Mouse (Mus musculus) embryonic facial prominence, embryonic 14.5 days (tissue): ENCODE measurements at regions not wholly inside any gene's neighbourhood (a gene's known extent, or its start where the extent isn't known, plus 50 kb on each side); places are given as distances from the start of the nearest gene placed in this dataset.

Experiments
- ATAC-seq: fragments of 200-750 bp; cut with Nextera tagmentation; 2 replicates; pipeline ENCODE4 v1.8.0; 2017; ENCODE audit warnings: low read depth, moderate number of reproducible peaks, moderate TSS enrichment
- DNase-seq: peaks from one replicate; pipeline ENCODE4 v3.0.0-alpha.2; 2015; ENCODE audit warnings: low spot score
- H3K27ac ChIP-seq: fragments of 300-500 bp; sonication (generic); replicated peaks from 2 replicates; pipeline ENCODE4 v1.5.1; 2014; ENCODE audit warnings: low read depth, mild to moderate bottlenecking, low read length, moderate library complexity
- H3K27me3 ChIP-seq: fragments of 300-500 bp; sonication (generic); replicated peaks from 2 replicates; pipeline ENCODE4 v1.6.1; 2014; ENCODE audit warnings: low read length; ENCODE audit not compliant: control insufficient read depth, insufficient read depth
- H3K36me3 ChIP-seq: fragments of 300-500 bp; sonication (generic); 2 replicates; pipeline ENCODE4 v1.6.1; 2014; ENCODE audit warnings: low read length, mixed read lengths; ENCODE audit not compliant: control insufficient read depth, insufficient read depth
- H3K4me1 ChIP-seq: fragments of 300-500 bp; sonication (generic); 2 replicates; pipeline ENCODE4 v1.6.1; 2014; ENCODE audit warnings: antibody characterized with exemption, low read length; ENCODE audit not compliant: control insufficient read depth, insufficient read depth
- H3K4me2 ChIP-seq: fragments of 300-500 bp; sonication (generic); 2 replicates; pipeline ENCODE4 v1.6.1; 2014; ENCODE audit warnings: low read depth, mild to moderate bottlenecking, low read length, moderate library complexity, mixed read lengths
- H3K4me3 ChIP-seq: fragments of 300-500 bp; sonication (generic); 2 replicates; pipeline ENCODE4 v1.5.1; 2014; ENCODE audit warnings: low read depth, mild to moderate bottlenecking, low read length
- H3K9ac ChIP-seq: fragments of 300-500 bp; sonication (generic); 2 replicates; pipeline ENCODE4 v1.6.1; 2014; ENCODE audit warnings: low read depth, mild to moderate bottlenecking, low read length, moderate library complexity, mixed read lengths
- H3K9me3 ChIP-seq: fragments of 300-500 bp; sonication (generic); 2 replicates; pipeline ENCODE4 v1.6.1; 2016; ENCODE audit warnings: low read length; ENCODE audit not compliant: control insufficient read depth
- WGBS: fragments of 180-500 bp; shearing (Covaris S2); extraction: QIAGEN DNeasy Blood & Tissue Kit; methylation state at CpG from one replicate; pipeline ENCODE4 v1.1.7; 2014; 5-methylcytosine and 5-hydroxymethylcytosine counted together

GRCm38 (mm10) chr16:24076799-24077136 is 88.1 kb upstream of the Bcl6 start:
- no peaks in the 10 kb centered on the region; the same call in 1 of the 2 replicates for H3K4me1 ChIP-seq
- no peak overlapping the region for H3K9ac ChIP-seq
- H3K36me3 ChIP-seq, result no peaks in the 10 kb centered on the region
- H3K4me2 ChIP-seq, result no peak overlapping the region
- WGBS, result 80% methylated on average over 4 of the region's 4 CpGs
- no peak overlapping the region for H3K4me3 ChIP-seq
- H3K27me3 ChIP-seq, result no peaks in the 10 kb centered on the region
- DNase-seq (no peak), ATAC-seq (no peak)
- no peak overlapping the region for H3K27ac ChIP-seq
- no peaks in the 10 kb centered on the region for H3K9me3 ChIP-seq

- no peak for DNase-seq
- H3K4me1 ChIP-seq, result no peaks in the 10 kb centered on the region; the same call in 1 of the 2 replicates
- WGBS, result 82% methylated on average over 4 of the region's 4 CpGs
- no peaks in the 10 kb centered on the region for H3K36me3 ChIP-seq
- H3K27ac ChIP-seq, result no peak overlapping the region
- H3K4me2 ChIP-seq, result no peak overlapping the region
- no peak for ATAC-seq
- H3K9me3 ChIP-seq, result no peaks in the 10 kb centered on the region
- H3K4me3 ChIP-seq, result no peak overlapping the region
- H3K9ac ChIP-seq, result no peak overlapping the region
- no peaks in the 10 kb centered on the region for H3K27me3 ChIP-seq
Measured at GRCm38 (mm10) chr16:24076109-24076798, 87.6 kb upstream of the Bcl6 start.

GRCm38 (mm10) chr16:24073613-24074244 is 85.1 kb upstream of the Bcl6 start:
- WGBS, result 80% methylated on average over 8 of the region's 8 CpGs

GRCm38 (mm10) chr16:24073065-24073464 is 84.4 kb upstream of the Bcl6 start:
- Histone ChIP-seq H3K4me1 (no peaks in the 10 kb centered on the region; the same call in 1 of the 2 replicates), H3K27me3 (no peaks in the 10 kb centered on the region), H3K9me3 (no peaks in the 10 kb centered on the region), H3K36me3 (no peaks in the 10 kb centered on the region), H3K4me3 (no peak overlapping the region), H3K4me2 (no peak overlapping the region), H3K9ac (no peak overlapping the region), H3K27ac (no peak overlapping the region)
- ATAC-seq (0 out of 2 replicates have a peak, but pooled peaks have one; percentile 37), DNase-seq (peak; percentile 10)
- 67% methylated on average over 6 of the region's 6 CpGs for WGBS

More at GRCm38 (mm10) chr16:24073613-24074244, 85.1 kb upstream of the Bcl6 start:
- no peak overlapping the region for H3K27ac ChIP-seq
- no peak overlapping the region for H3K4me3 ChIP-seq
- no peaks in the 10 kb centered on the region for H3K27me3 ChIP-seq
- H3K36me3 ChIP-seq, result no peaks in the 10 kb centered on the region
- H3K9me3 ChIP-seq, result no peaks in the 10 kb centered on the region
- ATAC-seq (0 out of 2 replicates have a peak, but pooled peaks have one; percentile 22), DNase-seq (no peak)
- H3K9ac ChIP-seq, result no peak overlapping the region
- H3K4me1 ChIP-seq, result no peaks in the 10 kb centered on the region; the same call in 1 of the 2 replicates
- no peak overlapping the region for H3K4me2 ChIP-seq

- H3K27ac ChIP-seq, result no peak overlapping the region
- H3K4me3 ChIP-seq, result no peak overlapping the region
- no peaks in the 10 kb centered on the region for H3K27me3 ChIP-seq
- H3K4me1 ChIP-seq, result no peaks in the 10 kb centered on the region
- ATAC-seq (no peak), DNase-seq (no peak)
- no peaks in the 10 kb centered on the region for H3K36me3 ChIP-seq
- no peak overlapping the region for H3K9ac ChIP-seq
- H3K9me3 ChIP-seq, result no peaks in the 10 kb centered on the region
- WGBS, result 88% methylated on average over 5 of the region's 5 CpGs
- H3K4me2 ChIP-seq, result no peak overlapping the region
Measured at GRCm38 (mm10) chr16:24069411-24069810, 80.8 kb upstream of the Bcl6 start.

- no peak overlapping the region for H3K4me2 ChIP-seq
- H3K27ac ChIP-seq, result no peak overlapping the region
- no peak overlapping the region for H3K4me3 ChIP-seq
- no peaks in the 10 kb centered on the region for H3K27me3 ChIP-seq
- WGBS, result 57% methylated on average over 4 of the region's 4 CpGs
- DNase-seq, result no peak
- no peaks in the 10 kb centered on the region for H3K36me3 ChIP-seq
- no peaks in the 10 kb centered on the region for H3K9me3 ChIP-seq
- H3K4me1 ChIP-seq, result no peaks in the 10 kb centered on the region
- ATAC-seq, result no peak
- no peak overlapping the region for H3K9ac ChIP-seq
Measured at GRCm38 (mm10) chr16:24068250-24068813, 79.7 kb upstream of the Bcl6 start.

GRCm38 (mm10) chr16:24062314-24062713 is 73.7 kb upstream of the Bcl6 start:
- Histone ChIP-seq H3K4me2 (no peak overlapping the region), H3K9ac (no peak overlapping the region), H3K4me3 (no peak overlapping the region), H3K27ac (no peak overlapping the region), H3K9me3 (no peaks in the 10 kb centered on the region), H3K36me3 (no peaks in the 10 kb centered on the region), H3K4me1 (no peaks in the 10 kb centered on the region), H3K27me3 (no peaks in the 10 kb centered on the region)
- ATAC-seq (no peak), DNase-seq (no peak)
- WGBS, result 77% methylated on average over 5 of the region's 5 CpGs

- WGBS, result 69% methylated on average over 4 of the region's 4 CpGs
- H3K27ac ChIP-seq, result no peak overlapping the region
- no peak for ATAC-seq
- H3K4me2 ChIP-seq, result no peak overlapping the region
- 0 out of 2 replicates have a peak, but pooled peaks cover 2% of the 10 kb centered on the region for H3K4me1 ChIP-seq
- no peak overlapping the region for H3K9ac ChIP-seq
- H3K9me3 ChIP-seq, result no peaks in the 10 kb centered on the region
- no peaks in the 10 kb centered on the region for H3K36me3 ChIP-seq
- DNase-seq, result no peak
- no peak overlapping the region for H3K4me3 ChIP-seq
- H3K27me3 ChIP-seq, result no peaks in the 10 kb centered on the region
Measured at GRCm38 (mm10) chr16:24061496-24061895, 72.8 kb upstream of the Bcl6 start.
